Mouse (Mus musculus) neural tube, embryonic 12.5 days (tissue): ENCODE data around the gene Epha1. TPM values are rescaled to one million over a fixed set of nuclear protein-coding genes. Genes with fewer than 3 reads are reported as not detected.

Source experiments
- ATAC-seq: fragments of 200-750 bp; cut with Nextera tagmentation; 2 replicates; pipeline ENCODE4 v1.8.0; 2017; ENCODE audit warnings: low read depth, mild to moderate bottlenecking, moderate TSS enrichment, moderate library complexity; ENCODE audit not compliant: low FRiP score
- H3K27ac ChIP-seq: fragments of 300-500 bp; sonication (generic); 2 replicates; pipeline ENCODE4 v1.5.1; 2016
- H3K27me3 ChIP-seq: fragments of 300-500 bp; sonication (generic); replicated peaks from 2 replicates; pipeline ENCODE4 v1.6.1; 2016; ENCODE audit warnings: mild to moderate bottlenecking
- H3K36me3 ChIP-seq: fragments of 300-500 bp; sonication (generic); 2 replicates; pipeline ENCODE4 v1.6.1; 2016; ENCODE audit warnings: mild to moderate bottlenecking
- H3K4me1 ChIP-seq: fragments of 300-500 bp; sonication (generic); 2 replicates; pipeline ENCODE4 v1.6.1; 2016
- H3K4me2 ChIP-seq: fragments of 300-500 bp; sonication (generic); replicated peaks from 2 replicates; pipeline ENCODE4 v1.6.1; 2016; ENCODE audit warnings: mild to moderate bottlenecking
- H3K4me3 ChIP-seq: fragments of 300-500 bp; sonication (generic); 2 replicates; pipeline ENCODE4 v1.5.1; 2016
- H3K9ac ChIP-seq: fragments of 300-500 bp; sonication (generic); 2 replicates; pipeline ENCODE4 v1.6.1; 2016; ENCODE audit warnings: mild to moderate bottlenecking
- H3K9me3 ChIP-seq: fragments of 300-500 bp; sonication (generic); 2 replicates; pipeline ENCODE4 v1.6.1; 2016; ENCODE audit warnings: mild to moderate bottlenecking
- WGBS: fragments of 180-500 bp; shearing (Covaris S2); methylation state at CpG from one replicate; pipeline ENCODE4 v1.1.7; 2016; 5-methylcytosine and 5-hydroxymethylcytosine counted together
- polyA plus RNA-seq: library from polyadenylated mRNA; unstranded; fragments of >200 nt; fragmentation: Nextera tagmentation; extraction: Ambion mirVana; gene quantifications from 2 replicates; pipeline ENCODE4 v1.2.1, GENCODE M21; 2016

Epha1 gene
- polyA plus RNA-seq, 1 experiment from 2014 or later = 0.96 TPM

DNA sequence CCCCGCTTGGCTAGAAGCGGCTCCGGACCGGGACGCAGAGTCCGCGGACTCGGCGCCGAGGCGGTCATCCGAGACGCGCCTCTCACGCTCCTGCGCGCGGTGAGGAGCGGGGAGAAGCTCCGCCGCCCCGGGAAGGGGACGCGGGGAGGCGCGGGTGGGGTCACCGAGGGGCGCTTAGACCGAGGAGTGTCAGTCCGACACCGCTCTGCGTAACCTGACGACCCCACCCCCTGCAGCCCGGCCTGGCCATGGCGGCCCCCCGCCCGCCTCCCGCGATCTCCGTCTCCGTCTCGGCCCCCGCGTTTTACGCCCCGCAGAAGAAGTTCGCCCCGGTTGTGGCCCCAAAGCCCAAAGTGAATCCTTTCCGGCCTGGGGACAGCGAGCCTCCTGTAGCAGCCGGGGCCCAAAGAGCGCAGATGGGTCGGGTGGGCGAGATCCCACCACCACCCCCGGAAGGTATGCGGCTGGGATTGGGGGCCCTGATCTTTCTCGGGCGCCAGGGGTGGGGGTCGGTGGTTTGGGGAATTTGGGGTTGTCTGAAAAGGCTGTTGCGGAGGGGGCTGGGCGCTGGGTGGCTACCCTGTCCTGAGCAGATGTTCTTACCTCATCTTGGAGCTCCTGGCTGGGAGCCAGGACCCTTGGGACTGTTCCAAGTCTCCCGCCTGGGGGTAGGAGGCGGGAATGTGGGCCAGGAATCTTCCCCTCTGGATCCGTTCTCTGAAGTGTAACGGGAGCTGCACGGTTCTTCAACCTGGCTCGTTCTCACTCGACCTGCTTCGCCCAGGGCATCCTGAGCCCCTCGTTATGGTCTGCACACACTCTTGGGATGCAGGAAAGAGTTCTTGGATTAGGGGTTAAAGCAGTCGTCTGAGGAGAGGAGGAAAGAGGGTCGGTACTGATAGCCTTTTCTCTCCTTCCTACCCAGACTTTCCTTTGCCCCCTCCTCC lies 22.8 kb downstream of the Epha1 start:
- H3K9me3 ChIP-seq = no peaks in the 10 kb centered on the region
- ATAC-seq = peak; percentile 67
- WGBS = under 1% methylated on average over 72 of the region's 72 CpGs
- H3K27ac ChIP-seq = peak overlapping the region; percentile 81
- H3K36me3 ChIP-seq = peaks cover 8% of the 10 kb centered on the region; the same call in 1 of the 2 replicates
- no peaks in the 10 kb centered on the region for H3K27me3 ChIP-seq
- peak overlapping the region; percentile 74 for H3K4me3 ChIP-seq
- peak overlapping the region; percentile 88 for H3K9ac ChIP-seq
- peaks cover 33% of the 10 kb centered on the region for H3K4me1 ChIP-seq
- H3K4me2 ChIP-seq = peak overlapping the region; percentile 91

DNA sequence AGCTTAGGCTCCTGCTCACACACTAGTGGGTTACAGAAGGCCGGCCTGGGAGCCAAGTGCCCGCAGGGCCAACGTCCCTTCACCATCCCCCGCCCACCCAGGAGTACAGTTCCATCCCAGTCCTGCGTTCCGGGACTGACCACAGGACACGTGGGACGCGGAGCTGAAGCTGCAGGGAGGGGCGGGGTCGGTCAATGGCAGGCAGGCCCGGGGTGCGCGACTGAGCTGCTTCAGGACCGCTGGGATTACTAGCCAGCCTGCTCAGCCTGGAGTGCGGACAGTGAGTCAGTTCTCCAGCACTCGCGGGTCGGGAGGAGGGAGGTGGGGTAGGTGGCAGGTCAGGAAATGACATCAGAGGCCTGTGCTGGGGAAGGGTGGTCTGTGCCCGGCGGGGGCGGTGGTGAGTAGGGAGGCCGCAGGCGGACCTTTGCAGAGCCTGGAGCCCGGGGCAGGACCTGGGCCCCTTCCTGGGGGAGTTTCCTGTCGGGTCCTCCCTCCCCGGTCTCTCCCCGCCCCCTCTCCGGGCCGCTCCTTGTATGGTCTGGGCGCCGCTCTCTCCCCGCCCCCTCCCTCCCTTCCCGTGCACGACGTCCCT lies 23.5 kb downstream of the Epha1 start, which contains the start of gene Zyx:
Zyx (plus strand) TSS at position 205 of the 595 bp plus-strand sequence.
- no peaks in the 10 kb centered on the region for H3K27me3 ChIP-seq
- peaks cover 6% of the 10 kb centered on the region; the same call in 1 of the 2 replicates for H3K36me3 ChIP-seq
- H3K9me3 ChIP-seq = no peaks in the 10 kb centered on the region
- peak within 1 kb of the TSS; percentile 81 for H3K27ac ChIP-seq
- H3K4me2 ChIP-seq = peak within 1 kb of the TSS; percentile 91
- peak; percentile 93 for ATAC-seq
- peak within 1 kb of the TSS; percentile 74 for H3K4me3 ChIP-seq
- H3K9ac ChIP-seq = peak within 1 kb of the TSS; percentile 88
- WGBS = 1% methylated on average over 29 of the region's 36 CpGs
- H3K4me1 ChIP-seq = peaks cover 31% of the 10 kb centered on the region

DNA sequence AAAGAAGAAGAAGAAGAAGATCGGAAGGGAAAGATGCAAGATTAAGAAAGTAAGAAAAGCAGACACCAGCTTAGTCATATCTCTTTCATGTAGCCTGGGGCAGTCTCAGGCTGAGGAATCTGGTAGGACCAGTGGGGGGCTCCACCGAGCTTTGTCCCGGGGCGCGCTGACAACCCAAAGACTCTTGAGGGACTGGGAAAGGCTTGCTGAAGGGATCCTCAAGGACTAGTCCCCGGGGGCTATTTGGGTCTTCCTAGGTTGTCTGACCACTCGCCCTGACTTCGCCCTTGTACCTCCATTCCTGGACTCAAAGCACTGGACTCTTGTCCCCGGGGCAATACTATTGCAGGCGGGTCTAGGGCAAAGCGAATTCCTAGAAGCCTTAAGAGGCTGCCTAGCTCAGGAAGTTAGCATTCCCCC lies 24.1 kb downstream of the Epha1 start:
- WGBS = 2% methylated on average over 11 of the region's 11 CpGs
- H3K27ac ChIP-seq = peak overlapping the region; percentile 81
- peak overlapping the region; percentile 74 for H3K4me3 ChIP-seq
- peak overlapping the region; percentile 91 for H3K4me2 ChIP-seq
- H3K4me1 ChIP-seq = peaks cover 26% of the 10 kb centered on the region
- H3K9ac ChIP-seq = peak overlapping the region; percentile 88
- no peaks in the 10 kb centered on the region for H3K27me3 ChIP-seq
- no peaks in the 10 kb centered on the region for H3K9me3 ChIP-seq
- ATAC-seq = peak; percentile 61
- H3K36me3 ChIP-seq = peaks cover 6% of the 10 kb centered on the region; the same call in 1 of the 2 replicates

DNA sequence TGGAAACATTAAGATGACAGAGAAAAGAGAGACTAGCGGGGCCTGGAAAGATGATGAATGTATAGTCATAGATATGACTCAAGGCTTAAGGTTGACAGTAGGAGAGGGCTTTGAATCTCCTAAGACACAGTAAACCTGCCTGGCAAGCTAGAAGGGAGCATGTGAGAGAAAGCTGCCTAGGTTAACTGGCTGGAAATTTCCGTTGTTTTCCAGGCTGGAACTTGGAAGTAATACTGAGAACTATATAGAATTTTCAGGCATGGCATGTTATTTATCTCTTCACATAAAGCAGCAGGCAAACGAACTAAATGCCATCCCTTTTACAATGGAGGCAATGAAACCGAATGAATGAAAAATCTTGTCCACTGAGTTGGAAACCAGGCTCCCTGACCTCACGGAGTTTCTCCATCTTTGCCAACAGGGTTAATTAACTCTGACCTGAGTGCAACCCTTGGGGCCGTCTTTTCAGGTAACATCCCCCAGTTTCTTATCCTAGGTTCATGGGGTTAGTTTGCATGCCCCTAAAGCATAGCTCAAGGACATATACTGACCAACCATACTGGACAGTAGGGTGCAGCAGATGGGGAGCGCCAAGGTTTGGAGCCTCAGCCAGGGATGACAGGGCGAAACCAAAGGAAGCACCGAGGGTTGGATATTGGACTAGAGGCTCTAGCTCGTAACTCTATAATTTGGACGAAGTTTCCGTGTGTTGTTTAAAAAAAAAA lies 24.6 kb downstream of the Epha1 start:
- Histone ChIP-seq H3K36me3 (peaks cover 6% of the 10 kb centered on the region; the same call in 1 of the 2 replicates), H3K4me3 (no peak overlapping the region), H3K9me3 (no peaks in the 10 kb centered on the region), H3K4me2 (peak overlapping the region; percentile 91; the same call in 1 of the 2 replicates), H3K27ac (no peak overlapping the region), H3K9ac (no peak overlapping the region), H3K4me1 (peaks cover 20% of the 10 kb centered on the region), H3K27me3 (no peaks in the 10 kb centered on the region)
- no peak for ATAC-seq
- 36% methylated on average over 12 of the region's 12 CpGs for WGBS

DNA sequence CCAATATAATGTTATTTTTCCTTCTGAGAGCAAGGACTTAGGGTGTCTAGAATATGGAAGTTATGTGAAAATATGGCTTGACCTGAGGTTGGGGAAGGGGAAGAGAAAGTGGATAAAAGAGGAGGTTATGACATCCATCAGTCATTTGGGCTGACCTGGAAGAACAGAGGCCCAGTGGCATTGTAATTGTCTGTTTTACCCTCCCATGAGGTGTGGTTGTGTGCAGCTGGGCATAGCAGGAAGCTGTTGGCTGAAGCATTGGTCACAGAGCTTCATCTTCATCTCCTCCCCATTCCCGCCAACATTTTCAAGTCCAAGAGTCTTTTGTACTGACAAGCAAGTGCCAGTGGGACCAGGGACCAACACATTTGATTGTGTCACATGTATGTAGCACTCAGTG lies 28.8 kb downstream of the Epha1 start:
- Histone ChIP-seq H3K36me3 (no peaks in the 10 kb centered on the region), H3K27ac (no peak overlapping the region), H3K27me3 (no peaks in the 10 kb centered on the region), H3K4me1 (no peaks in the 10 kb centered on the region), H3K9ac (no peak overlapping the region), H3K4me3 (no peak overlapping the region), H3K9me3 (no peaks in the 10 kb centered on the region), H3K4me2 (no peak overlapping the region)
- 92% methylated on average over 1 of the region's 1 CpGs for WGBS
- ATAC-seq = no peak

DNA sequence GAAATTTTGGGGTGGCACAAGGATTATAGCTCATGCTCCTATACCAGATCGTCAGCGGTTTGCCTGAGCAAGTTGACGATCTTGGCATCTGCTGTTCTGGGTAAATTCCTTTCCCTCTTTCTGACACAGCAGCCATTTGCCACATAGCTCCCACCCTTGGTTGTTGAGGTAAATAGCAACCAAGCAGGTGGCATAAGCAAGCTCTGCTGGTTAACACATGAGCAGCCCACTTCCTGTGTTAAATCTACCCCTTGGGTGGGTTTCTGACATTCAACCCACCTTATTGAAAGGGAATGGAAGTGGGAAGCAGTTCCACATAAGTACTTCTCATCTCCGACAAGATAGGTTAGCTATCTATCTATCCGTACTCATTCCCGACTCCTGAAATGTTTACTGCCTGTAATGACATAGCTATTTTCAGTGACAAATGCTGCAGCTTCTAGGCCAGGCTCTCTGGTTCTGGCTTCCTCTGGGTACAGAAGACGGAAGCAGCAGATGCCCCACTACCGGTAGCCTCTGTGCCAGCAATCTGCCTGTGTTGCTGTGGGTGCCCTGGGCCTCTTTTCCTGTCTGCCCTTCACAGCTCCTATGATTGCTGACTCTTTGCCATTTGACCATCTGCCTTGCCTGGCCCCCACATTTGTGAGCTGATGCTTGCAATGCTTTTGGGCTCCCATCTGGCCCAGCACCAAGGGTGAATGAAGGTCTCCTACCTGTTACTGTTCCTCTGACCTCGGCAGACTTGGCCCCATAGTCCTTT lies 29.5 kb downstream of the Epha1 start:
- Histone ChIP-seq H3K4me2 (no peak overlapping the region), H3K4me3 (no peak overlapping the region), H3K36me3 (no peaks in the 10 kb centered on the region), H3K9ac (no peak overlapping the region), H3K4me1 (no peaks in the 10 kb centered on the region), H3K27ac (no peak overlapping the region), H3K9me3 (no peaks in the 10 kb centered on the region), H3K27me3 (no peaks in the 10 kb centered on the region)
- 87% methylated on average over 9 of the region's 9 CpGs for WGBS
- ATAC-seq = no peak

DNA sequence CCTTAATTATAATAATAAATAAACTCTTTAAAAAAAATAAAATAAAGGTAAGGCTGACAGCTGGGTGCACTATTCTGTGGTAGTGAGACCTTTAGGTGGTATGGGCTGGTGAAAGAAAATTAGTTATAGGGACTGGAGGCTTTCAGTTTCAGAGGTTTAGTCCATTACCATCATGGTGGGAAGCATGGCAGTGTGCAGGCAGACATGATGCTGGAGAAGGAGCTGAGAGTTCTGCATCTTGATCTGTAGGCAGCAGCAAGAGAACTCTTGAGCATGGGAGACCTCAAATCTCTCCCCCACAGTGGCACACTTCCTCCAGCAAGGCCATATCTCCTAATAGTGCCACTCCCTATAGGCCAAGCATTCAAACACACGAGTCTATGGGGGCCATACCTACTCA lies 30.9 kb downstream of the Epha1 start:
- no peak for ATAC-seq
- H3K9me3 ChIP-seq = no peaks in the 10 kb centered on the region
- no peak overlapping the region for H3K27ac ChIP-seq
- no peaks in the 10 kb centered on the region for H3K27me3 ChIP-seq
- H3K4me1 ChIP-seq = no peaks in the 10 kb centered on the region
- WGBS = 78% methylated on average over 1 of the region's 1 CpGs
- H3K4me2 ChIP-seq = no peak overlapping the region
- no peak overlapping the region for H3K4me3 ChIP-seq
- H3K36me3 ChIP-seq = no peaks in the 10 kb centered on the region
- H3K9ac ChIP-seq = no peak overlapping the region

DNA sequence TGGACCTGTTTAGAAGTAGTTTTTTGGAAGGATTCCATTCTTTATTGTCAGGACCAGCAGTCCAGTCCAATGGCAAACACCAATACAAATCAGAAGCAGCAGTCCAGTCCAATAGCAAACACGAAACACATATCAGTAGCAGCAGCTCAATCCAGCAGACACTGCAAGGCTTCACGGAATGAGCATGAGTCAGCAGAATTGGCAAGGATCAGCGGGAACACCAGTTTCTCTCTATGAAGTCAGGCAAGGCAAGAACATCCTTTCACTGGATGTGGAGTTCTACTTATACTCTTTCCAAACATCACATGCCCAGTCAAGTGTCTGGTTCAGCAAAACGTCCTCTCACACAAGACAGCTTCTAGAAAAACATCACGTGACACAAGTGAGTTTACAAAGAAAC lies 33.1 kb downstream of the Epha1 start:
- 88% methylated on average over 5 of the region's 5 CpGs for WGBS
- ATAC-seq = no peak

DNA sequence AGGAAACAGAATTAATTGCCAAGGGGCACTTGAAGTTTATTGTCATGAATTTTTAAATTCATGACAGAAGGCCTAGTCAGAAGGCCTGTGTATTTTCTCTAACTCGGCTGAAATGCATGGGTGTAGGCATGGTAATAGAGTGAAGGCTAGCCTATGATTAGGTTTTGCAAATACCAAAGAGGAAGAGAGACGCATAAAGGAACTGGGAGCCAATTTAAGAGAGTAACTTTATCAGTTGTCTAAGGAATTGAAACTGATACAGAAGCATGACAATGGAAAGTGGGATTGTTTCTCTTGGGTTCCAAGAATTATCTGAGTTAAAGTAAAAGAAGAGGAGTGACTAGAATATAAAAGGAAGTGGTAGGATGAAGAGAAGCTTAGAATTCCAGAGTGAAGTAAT lies 33.9 kb downstream of the Epha1 start:
- 87% methylated on average over 2 of the region's 2 CpGs for WGBS
- Histone ChIP-seq H3K4me3 (no peak overlapping the region), H3K27me3 (no peaks in the 10 kb centered on the region), H3K36me3 (no peaks in the 10 kb centered on the region), H3K4me1 (no peaks in the 10 kb centered on the region), H3K9ac (no peak overlapping the region), H3K4me2 (no peak overlapping the region), H3K27ac (no peak overlapping the region), H3K9me3 (no peaks in the 10 kb centered on the region)
- no peak for ATAC-seq

More for the DNA sequence above, 33.1 kb downstream of the Epha1 start:
- Histone ChIP-seq H3K9me3 (no peaks in the 10 kb centered on the region), H3K4me1 (no peaks in the 10 kb centered on the region), H3K36me3 (no peaks in the 10 kb centered on the region), H3K9ac (no peak overlapping the region), H3K27me3 (no peaks in the 10 kb centered on the region), H3K4me3 (no peak overlapping the region), H3K4me2 (no peak overlapping the region), H3K27ac (no peak overlapping the region)

DNA sequence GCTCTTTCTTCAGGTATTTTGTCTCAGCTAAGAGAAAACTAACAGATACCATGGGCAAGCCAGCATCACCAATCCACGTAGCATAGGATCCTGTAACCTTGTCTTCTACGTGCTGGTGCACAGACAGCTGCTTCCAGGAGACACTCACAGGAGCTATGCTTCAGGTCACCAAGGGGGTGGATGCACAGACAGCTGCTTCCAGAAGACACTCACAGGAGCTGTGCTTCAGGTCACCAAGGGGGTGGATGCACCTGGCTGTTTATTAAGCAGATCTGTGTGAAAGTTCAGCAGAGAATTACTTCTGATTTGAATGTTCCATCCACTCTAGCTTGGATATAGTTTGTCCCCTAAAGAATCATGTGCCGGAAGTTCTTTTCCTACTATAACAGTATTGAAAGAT lies 42.1 kb downstream of the Epha1 start:
- Histone ChIP-seq H3K36me3 (no peaks in the 10 kb centered on the region), H3K4me3 (no peak overlapping the region), H3K9ac (no peak overlapping the region), H3K27ac (no peak overlapping the region), H3K4me1 (no peaks in the 10 kb centered on the region), H3K9me3 (no peaks in the 10 kb centered on the region), H3K27me3 (no peaks in the 10 kb centered on the region), H3K4me2 (no peak overlapping the region)
- ATAC-seq = no peak
- 89% methylated on average over 3 of the region's 3 CpGs for WGBS

DNA sequence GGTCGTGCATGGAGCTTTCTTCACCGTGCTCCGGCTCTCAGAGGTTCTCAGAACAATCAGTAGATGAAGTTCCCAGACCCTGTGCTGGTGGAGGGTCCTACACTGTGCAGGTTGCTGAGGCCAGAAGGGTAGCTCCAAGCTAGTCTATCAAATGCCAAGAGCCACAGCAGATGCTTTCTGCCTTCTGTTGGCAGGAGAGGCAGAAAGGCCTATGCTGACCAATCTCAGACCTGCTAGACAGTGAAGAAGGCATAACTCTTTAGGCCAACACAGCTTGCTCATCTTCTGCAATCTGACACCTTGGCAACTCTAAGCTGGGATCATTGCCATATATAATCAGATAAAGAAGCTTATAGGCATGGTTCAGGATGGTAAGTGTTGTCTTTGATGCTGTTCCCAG lies 42.9 kb downstream of the Epha1 start:
- Histone ChIP-seq H3K4me3 (no peak overlapping the region), H3K27ac (no peak overlapping the region), H3K27me3 (no peaks in the 10 kb centered on the region), H3K9ac (no peak overlapping the region), H3K4me1 (no peaks in the 10 kb centered on the region), H3K36me3 (no peaks in the 10 kb centered on the region), H3K4me2 (no peak overlapping the region), H3K9me3 (no peaks in the 10 kb centered on the region)
- 80% methylated on average over 3 of the region's 3 CpGs for WGBS
- ATAC-seq = no peak
